Mouse (Mus musculus) bone marrow macrophage, adult 2 months (primary cell): ENCODE data around the gene Gabbr2.

Experiments
- CTCF ChIP-seq: IDR thresholded peaks from 2 replicates; pipeline ENCODE4 v1.5.1; 2012; ENCODE audit warnings: low read depth, mild to moderate bottlenecking, low read length, moderate library complexity
- POLR2A ChIP-seq: IDR thresholded peaks from 2 replicates; pipeline ENCODE4 v1.6.1; 2012; ENCODE audit warnings: mild to moderate bottlenecking, low read depth, low read length, borderline replicate concordance

GRCm38 (mm10) chr4:46957955-46958354 lies 33.7 kb downstream of the Gabbr2 start:
- TF ChIP-seq POLR2A (no peak), CTCF (no peak)
